In genomic region chr17:26389241-26389640, GRCm38 (mm10) we compare ENCODE assay signal across 18 mouse cellular contexts. TPM values are rescaled to one million over a fixed set of nuclear protein-coding genes. Genes with fewer than 3 reads are reported as not detected.
DNase-seq lines count a peak whose midpoint lies in the region; ATAC-seq lines count a peak whose summit lies in the region.
"Had no signal": no experiment of that assay in that cellular context is flagged by ENCODE, and none has a peak within 500 bp of the region (broad histone marks: within the 10 kb centered on the region; RNA-seq: fewer than 3 reads in every experiment).

No protein-coding gene starts in this region.

- no peak overlapping the region for H3K4me2 ChIP-seq in kidney, embryonic 16.5 days (replicated peaks; ENCODE audit: low read depth, low read length)
- H3K4me2 ChIP-seq: embryonic facial prominence, embryonic 12.5 days; heart, embryonic 13.5 days; hindbrain, embryonic 12.5 days; limb, embryonic 15.5 days had no signal

- H3K4me1 ChIP-seq in kidney, embryonic 16.5 days (ENCODE audit: insufficient read depth, low read length), result no peaks in the 10 kb centered on the region
- H3K4me1 ChIP-seq: embryonic facial prominence, embryonic 12.5 days; hindbrain, embryonic 12.5 days had no signal

- H3K36me3 ChIP-seq in kidney, embryonic 16.5 days (ENCODE audit: insufficient read depth, low read length), result no peaks in the 10 kb centered on the region
- H3K36me3 ChIP-seq: embryonic facial prominence, embryonic 12.5 days; heart, embryonic 13.5 days; hindbrain, embryonic 12.5 days; limb, embryonic 15.5 days had no signal

- no peaks in the 10 kb centered on the region for H3K27me3 ChIP-seq in kidney, embryonic 16.5 days (ENCODE audit: insufficient read depth, low read length)
- H3K27me3 ChIP-seq: embryonic facial prominence, embryonic 12.5 days; hindbrain, embryonic 12.5 days; limb, embryonic 15.5 days had no signal

- H3K9ac ChIP-seq in kidney, embryonic 16.5 days (replicated peaks; ENCODE audit: low read length), result no peak overlapping the region
- H3K9ac ChIP-seq: embryonic facial prominence, embryonic 12.5 days; heart, embryonic 13.5 days; hindbrain, embryonic 12.5 days; limb, embryonic 15.5 days had no signal

- H3K27ac ChIP-seq in kidney, embryonic 16.5 days (ENCODE audit: low read length), result no peak overlapping the region
- H3K27ac ChIP-seq: embryonic facial prominence, embryonic 12.5 days; heart, embryonic 13.5 days; hindbrain, embryonic 12.5 days; macrophage had no signal

- H3K4me3 ChIP-seq in kidney, embryonic 16.5 days (ENCODE audit: low read length), result no peak overlapping the region
- H3K4me3 ChIP-seq: embryonic facial prominence, embryonic 12.5 days; heart, embryonic 13.5 days; hindbrain, embryonic 12.5 days; limb, embryonic 15.5 days had no signal

- intact Hi-C loops in heart, postnatal 10 days (cut with DNase I), result no loop called here

- 75% methylated on average over 9 of the region's 9 CpGs for WGBS in kidney, embryonic 16.5 days

- no peak for ATAC-seq in kidney, embryonic 16.5 days (ENCODE audit: low FRiP score, low TSS enrichment)
- ATAC-seq in megakaryocyte-erythroid progenitor cell, adult 5-6 weeks (replicated peaks; ENCODE audit: low FRiP score, low TSS enrichment, poor library complexity, severe bottlenecking), result no peak

- no peaks in the 10 kb centered on the region for H3K9me3 ChIP-seq in kidney, embryonic 16.5 days (ENCODE audit: low read length)
- H3K9me3 ChIP-seq: limb, embryonic 15.5 days had no signal

- peak; percentile 28 for DNase-seq in adrenal gland, postnatal 25 days
- DNase-seq in adrenal gland, adult (ENCODE audit: inconsistent age in 2 of 2, low spot score in 1 of 2), result no peak
- peak; percentile 53 for DNase-seq in kidney, adult 18-20 months
- DNase-seq in heart, postnatal 10 days, result peak; percentile 42 to 55
- DNase-seq in kidney, postnatal 36 days, result peak; percentile 69 to 73
- no peak for DNase-seq in thymus, postnatal 0 days (ENCODE audit: low spot score)
- DNase-seq: cerebellum, postnatal 36 days; lung, adult 2 months; midbrain, embryonic 14.5 days; right cerebral cortex, adult 18-20 months; thymus, postnatal 4 days had no signal

RNA-seq across cellular contexts. Expression of gene Neurl1b, which starts 25.4 kb away (rescaled TPM):
- total RNA-seq in adrenal gland, postnatal 25 days (2021), result 49.1 and 57.1 TPM in 2 replicates
- polyA plus RNA-seq in kidney, embryonic 16.5 days (2015; fragmentation: Nextera tagmentation; extraction: Ambion mirVana), result 1.7 and 2.4 TPM in 2 replicates
- 10 to 100 TPM; 23.8 to 24.3 TPM for total RNA-seq in heart, postnatal 10 days (2021)
- 0.22 and 0.25 TPM in 2 replicates for total RNA-seq in megakaryocyte-erythroid progenitor cell, adult 5-6 weeks (2014; fragmentation: Nextera tagmentation)
- total RNA-seq in megakaryocyte-erythroid progenitor cell, adult 5-6 weeks (2017), result 0.09 and 0.53 TPM in 2 replicates
- polyA plus RNA-seq in thymus, postnatal 0 days (2015; fragmentation: Nextera tagmentation; extraction: Ambion mirVana), result 0.39 and 1.3 TPM in 2 replicates

Comparison
In these comparisons a context has a peak if more than half of its experiments do, and no peak if none do; other contexts are left out.
1. DNase-seq: peak in adrenal gland, postnatal 25 days (single experiment), kidney, adult 18-20 months (single experiment), heart, postnatal 10 days (2 of 2) and kidney, postnatal 36 days (2 of 2); none in adrenal gland, adult (0 of 2) and thymus, postnatal 0 days (single experiment).
2. RNA of gene Neurl1b, which starts 25.4 kb away (total RNA-seq): 49.1 to 57.1 TPM in adrenal gland, postnatal 25 days and 23.8 to 24.3 TPM in heart, postnatal 10 days; 0.09 to 0.53 TPM in megakaryocyte-erythroid progenitor cell, adult 5-6 weeks; every median in the first group is over 10 times any median in the second.